ENCODE assay signal across 8 mouse cellular contexts in genomic region chr3:145963101-145964017, GRCm38 (mm10). TPM values are rescaled to one million over a fixed set of nuclear protein-coding genes. Genes with fewer than 3 reads are reported as not detected.
A peak's percentile ranks its signal among the peaks of the same experiment; 100 is the strongest.
DNase-seq lines count a peak whose midpoint lies in the region; ATAC-seq and TF ChIP-seq lines count a peak whose summit lies in the region.

No protein-coding gene starts in this region.

- H3K4me3 ChIP-seq in hindbrain, embryonic 11.5 days (ENCODE audit: low read depth, low read length): peak overlapping the region; percentile 18; the same call in 1 of the 2 replicates
- H3K4me3 ChIP-seq in limb, embryonic 14.5 days (replicated peaks; ENCODE audit: low read length): no peak overlapping the region
- H3K4me3 ChIP-seq in midbrain, embryonic 13.5 days (replicated peaks): peak overlapping the region; percentile 12

- no peaks in the 10 kb centered on the region for H3K36me3 ChIP-seq in hindbrain, embryonic 11.5 days (ENCODE audit: control insufficient read depth, insufficient read depth, low read length)
- no peaks in the 10 kb centered on the region for H3K36me3 ChIP-seq in limb, embryonic 14.5 days (ENCODE audit: control insufficient read depth, insufficient read depth, low read length)
- no peaks in the 10 kb centered on the region for H3K36me3 ChIP-seq in midbrain, embryonic 13.5 days

- no peak for TF ChIP-seq POLR2A in limb, embryonic 14.5 days (IDR thresholded peaks at IDR 0.05; ENCODE audit: borderline replicate concordance, extremely low read depth, insufficient read depth, insufficient read length)

- peak overlapping the region; percentile 28 for H3K4me2 ChIP-seq in hindbrain, embryonic 11.5 days (replicated peaks; ENCODE audit: low read depth, low read length)
- peak overlapping the region; percentile 20 for H3K4me2 ChIP-seq in limb, embryonic 14.5 days (replicated peaks; ENCODE audit: low read depth, low read length, severe bottlenecking)
- peak overlapping the region; percentile 35 for H3K4me2 ChIP-seq in midbrain, embryonic 13.5 days (replicated peaks)

- intact Hi-C loops in heart, postnatal 25 days (cut with DNase I): no loop called here

- no peak overlapping the region for H3K27ac ChIP-seq in hindbrain, embryonic 11.5 days (ENCODE audit: low read depth, low read length)
- no peak overlapping the region for H3K27ac ChIP-seq in limb, embryonic 14.5 days (replicated peaks; ENCODE audit: low read depth, low read length)
- peak overlapping the region; percentile 2; the same call in 1 of the 2 replicates for H3K27ac ChIP-seq in midbrain, embryonic 13.5 days

- H3K9me3 ChIP-seq in hindbrain, embryonic 11.5 days (ENCODE audit: control insufficient read depth, low read length): no peaks in the 10 kb centered on the region
- no peaks in the 10 kb centered on the region for H3K9me3 ChIP-seq in limb, embryonic 14.5 days (ENCODE audit: control insufficient read depth, low read length)
- no peaks in the 10 kb centered on the region for H3K9me3 ChIP-seq in midbrain, embryonic 13.5 days

- peaks cover 18% of the 10 kb centered on the region for H3K27me3 ChIP-seq in hindbrain, embryonic 11.5 days (ENCODE audit: control insufficient read depth, insufficient read depth, low read length)
- no peaks in the 10 kb centered on the region for H3K27me3 ChIP-seq in limb, embryonic 14.5 days (ENCODE audit: control insufficient read depth, insufficient read depth, low read length)
- H3K27me3 ChIP-seq in midbrain, embryonic 13.5 days: peaks cover 36% of the 10 kb centered on the region

- peak; percentile 38; the same call in 1 of the 2 replicates for ATAC-seq in hindbrain, embryonic 11.5 days (ENCODE audit: low FRiP score)
- no peak for ATAC-seq in limb, embryonic 14.5 days (ENCODE audit: low FRiP score, low read depth)
- ATAC-seq in midbrain, embryonic 13.5 days: 0 out of 2 replicates have a peak, but pooled peaks have one; percentile 19

- no peak overlapping the region for H3K9ac ChIP-seq in hindbrain, embryonic 11.5 days (ENCODE audit: low read depth, low read length)
- H3K9ac ChIP-seq in limb, embryonic 14.5 days (ENCODE audit: low read depth, low read length, severe bottlenecking): no peak overlapping the region
- no peak overlapping the region for H3K9ac ChIP-seq in midbrain, embryonic 13.5 days (replicated peaks)

- no peaks in the 10 kb centered on the region; the same call in none of the 2 replicates for H3K4me1 ChIP-seq in hindbrain, embryonic 11.5 days (replicated peaks; ENCODE audit: control insufficient read depth, insufficient read depth, low read length)
- H3K4me1 ChIP-seq in limb, embryonic 14.5 days (ENCODE audit: control insufficient read depth, insufficient read depth, low read length): peaks cover 24% of the 10 kb centered on the region
- H3K4me1 ChIP-seq in midbrain, embryonic 13.5 days (replicated peaks): peaks cover 24% of the 10 kb centered on the region

- 18% methylated on average over 31 of the region's 31 CpGs for WGBS in hindbrain, embryonic 11.5 days
- whole genome bisulfite sequencing in limb, embryonic 14.5 days: 18% methylated on average over 31 of the region's 31 CpGs
- WGBS in midbrain, embryonic 13.5 days: 18% methylated on average over 31 of the region's 31 CpGs

- DNase-seq in heart, adult 18-20 months: peak; percentile 48 to 56
- DNase-seq in heart, postnatal 25 days (ENCODE audit: low spot score): no peak
- peak; percentile 48 for DNase-seq in hindbrain, embryonic 11.5 days (ENCODE audit: low spot score)
- DNase-seq in limb, embryonic 14.5 days (ENCODE audit: low spot score): no peak
- no peak for DNase-seq in adipocyte (ENCODE audit: low spot score)
- DNase-seq in cerebellum, adult 9-10 months: no peak
- DNase-seq in frontal cortex, postnatal 25 days (ENCODE audit: low spot score in 2 of 2): no peak

RNA-seq across cellular contexts. Expression of gene Syde2, which starts 24.3 kb away (rescaled TPM):
- 10 to 100 TPM; 16.2 to 16.7 TPM for total RNA-seq in heart, adult 18-20 months (2021)
- total RNA-seq in heart, postnatal 25 days (2021): 10 to 100 TPM; 18.1 to 21.5 TPM
- polyA plus RNA-seq in hindbrain, embryonic 11.5 days (2014; fragmentation: Nextera tagmentation; extraction: Ambion mirVana): 1.5 TPM in 2 replicates
- 5.3 and 6.0 TPM in 2 replicates for polyA plus RNA-seq in limb, embryonic 14.5 days (2012; rRNA removed)
- polyA plus RNA-seq in limb, embryonic 14.5 days (2014; fragmentation: Nextera tagmentation; extraction: Ambion mirVana): 2.6 and 2.8 TPM in 2 replicates
- polyA plus RNA-seq in midbrain, embryonic 13.5 days (2015; fragmentation: Nextera tagmentation; extraction: Ambion mirVana): 0.39 and 0.52 TPM in 2 replicates

RNA-seq across cellular contexts. Expression of gene 2410004B18Rik, which starts 25.5 kb away (rescaled TPM):
- total RNA-seq in heart, adult 18-20 months (2021): 10 to 100 TPM; 18.0 to 20.6 TPM
- 10 to 100 TPM; 16.8 to 18.1 TPM for total RNA-seq in heart, postnatal 25 days (2021)
- polyA plus RNA-seq in hindbrain, embryonic 11.5 days (2014; fragmentation: Nextera tagmentation; extraction: Ambion mirVana): 69.3 and 74.3 TPM in 2 replicates
- 25.9 and 31.2 TPM in 2 replicates for polyA plus RNA-seq in limb, embryonic 14.5 days (2012; rRNA removed)
- 45.6 and 47.8 TPM in 2 replicates for polyA plus RNA-seq in limb, embryonic 14.5 days (2014; fragmentation: Nextera tagmentation; extraction: Ambion mirVana)
- 70.0 and 73.0 TPM in 2 replicates for polyA plus RNA-seq in midbrain, embryonic 13.5 days (2015; fragmentation: Nextera tagmentation; extraction: Ambion mirVana)

RNA-seq across cellular contexts. Expression of gene Bcl10, which starts 40.8 kb away (rescaled TPM):
- 10 to 100 TPM; 16.1 to 16.5 TPM for total RNA-seq in heart, adult 18-20 months (2021)
- total RNA-seq in heart, postnatal 25 days (2021): 10 to 100 TPM; 18.1 to 20.4 TPM
- polyA plus RNA-seq in hindbrain, embryonic 11.5 days (2014; fragmentation: Nextera tagmentation; extraction: Ambion mirVana): 56.0 and 65.7 TPM in 2 replicates
- 25.5 and 26.0 TPM in 2 replicates for polyA plus RNA-seq in limb, embryonic 14.5 days (2012; rRNA removed)
- 52.1 and 52.9 TPM in 2 replicates for polyA plus RNA-seq in limb, embryonic 14.5 days (2014; fragmentation: Nextera tagmentation; extraction: Ambion mirVana)
- polyA plus RNA-seq in midbrain, embryonic 13.5 days (2015; fragmentation: Nextera tagmentation; extraction: Ambion mirVana): 36.0 and 40.0 TPM in 2 replicates

Comparison
In these comparisons a context has a peak if more than half of its experiments do, and no peak if none do; other contexts are left out.
1. DNase-seq: peak in heart, adult 18-20 months (2 of 2) and hindbrain, embryonic 11.5 days (single experiment); none in heart, postnatal 25 days (single experiment), limb, embryonic 14.5 days (single experiment), adipocyte (single experiment), cerebellum, adult 9-10 months (single experiment) and frontal cortex, postnatal 25 days (0 of 2).
2. Peak in every context shown above with its lines, with median percentiles within 50 percentile points of each other: H3K4me2 ChIP-seq.